Mouse (Mus musculus): Measurements from ENCODE around the gene Gucd1.

DNA sequence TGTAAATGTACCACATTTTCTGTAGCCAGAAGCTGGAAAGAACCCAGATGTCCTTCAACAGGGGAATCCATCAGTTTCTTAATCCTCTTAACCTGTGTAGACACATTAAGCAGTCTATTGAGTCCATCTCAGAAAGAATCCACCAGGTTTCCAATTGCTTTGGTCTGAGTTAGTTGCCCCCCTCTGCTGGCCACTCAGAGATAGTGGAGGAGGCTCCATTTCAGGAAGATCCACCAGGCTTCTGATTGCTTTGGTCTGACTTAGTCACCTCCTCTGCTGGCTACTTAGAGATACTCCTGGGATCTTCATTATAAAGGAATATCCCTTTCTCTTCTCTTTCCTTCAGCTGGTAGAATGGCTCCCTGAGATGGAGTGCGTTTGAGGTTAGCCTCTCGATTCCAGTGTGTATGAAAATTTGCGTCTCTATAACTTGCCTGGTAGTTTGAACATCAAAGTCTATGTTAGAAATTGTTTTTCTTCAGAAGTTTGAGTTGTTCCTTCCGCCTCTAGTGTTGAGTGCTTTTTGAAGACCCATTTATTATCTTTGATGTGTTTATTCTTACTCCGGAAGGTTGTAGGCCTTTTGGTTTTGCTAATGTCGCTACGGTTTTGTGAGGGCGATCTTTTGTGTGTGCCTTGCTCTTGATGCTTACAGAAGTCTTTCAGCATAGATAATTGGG lies 100.3 kb downstream of the Gucd1 start:
- no peak for TF ChIP-seq CTCF (IDR thresholded peaks at IDR 0.05; ENCODE audit: low read depth, low read length)
- no peak for TF ChIP-seq POLR2A (IDR thresholded peaks at IDR 0.05; ENCODE audit: borderline replicate concordance, low read depth, low read length)
